Mouse (Mus musculus) layer of hippocampus, postnatal 36 days (tissue): ENCODE measurements around the gene Cpm. TPM values are rescaled to one million over a fixed set of nuclear protein-coding genes. Genes with fewer than 3 reads are reported as not detected.
A peak's percentile ranks its signal among the peaks of the same experiment; 100 is the strongest.
"Not testable (repeated sequence)": the region's sequence is repeated elsewhere in the genome, so short reads cannot be mapped to it uniquely, and the experiment has no call there.

Experiments
- DNase-seq, 2 experiments: peaks; one replicate each; pipeline ENCODE4 v3.0.0; 2022
- total RNA-seq, 2 experiments: library from RNA; stranded (reverse); gene quantifications; 2 replicates each; pipeline ENCODE4 v1.2.3; 2021

Cpm gene
- total RNA-seq, 2 experiments from 2014 or later, result 9.1 to 9.4 TPM

DNA sequence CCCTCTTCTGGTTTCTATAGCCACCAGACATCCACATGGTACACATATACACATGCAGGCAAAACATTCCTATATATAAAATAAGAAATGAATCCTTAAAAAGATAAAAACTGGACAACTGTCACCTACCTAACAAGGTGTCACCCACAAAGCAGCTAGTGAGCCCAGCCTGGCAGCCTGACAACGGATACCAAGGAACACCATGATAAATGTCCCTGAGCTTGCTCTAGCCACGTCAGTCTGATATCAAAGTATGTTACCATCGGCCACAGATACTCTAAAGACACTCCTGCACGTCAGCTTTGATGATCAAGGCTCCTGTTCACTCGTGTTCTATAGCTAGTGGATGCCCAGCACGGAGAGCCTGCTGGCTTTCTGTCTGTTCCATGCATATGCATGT, 77.1 kb downstream of the Cpm start:
- no peak for DNase-seq

DNA sequence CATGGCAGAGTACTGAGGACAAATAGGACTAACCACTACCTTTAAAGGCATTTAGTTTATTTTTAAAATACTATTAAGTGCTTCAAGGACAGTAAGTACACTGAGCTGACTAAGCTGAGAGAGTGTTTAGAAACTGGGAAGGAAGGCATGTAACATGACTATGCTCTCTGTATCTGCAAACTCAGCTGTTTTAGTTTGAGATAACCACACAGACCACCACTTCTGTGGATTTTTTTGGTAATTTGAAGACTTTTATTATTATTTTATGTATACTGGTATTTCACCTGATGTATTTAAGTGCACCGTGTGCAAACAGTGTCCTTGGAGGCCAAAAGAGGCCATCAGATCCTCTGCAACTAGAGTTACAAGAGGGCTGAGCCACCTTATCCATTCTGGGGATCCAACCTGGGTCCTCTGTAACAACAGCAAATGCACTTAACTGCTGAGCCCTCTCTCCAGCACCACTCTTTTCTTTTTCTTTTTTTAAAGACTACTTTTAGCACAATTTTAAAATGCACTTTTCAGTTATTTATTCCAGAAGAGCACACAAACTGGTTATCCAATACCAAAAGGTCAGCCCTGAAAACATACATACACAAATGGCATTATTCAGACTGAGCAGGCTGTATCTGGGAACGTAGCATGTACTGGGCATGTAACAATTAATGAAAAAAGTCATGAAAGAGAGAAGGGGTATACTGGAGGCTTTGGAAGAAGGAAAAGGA, 78.0 kb downstream of the Cpm start:
- no peak for DNase-seq

DNA sequence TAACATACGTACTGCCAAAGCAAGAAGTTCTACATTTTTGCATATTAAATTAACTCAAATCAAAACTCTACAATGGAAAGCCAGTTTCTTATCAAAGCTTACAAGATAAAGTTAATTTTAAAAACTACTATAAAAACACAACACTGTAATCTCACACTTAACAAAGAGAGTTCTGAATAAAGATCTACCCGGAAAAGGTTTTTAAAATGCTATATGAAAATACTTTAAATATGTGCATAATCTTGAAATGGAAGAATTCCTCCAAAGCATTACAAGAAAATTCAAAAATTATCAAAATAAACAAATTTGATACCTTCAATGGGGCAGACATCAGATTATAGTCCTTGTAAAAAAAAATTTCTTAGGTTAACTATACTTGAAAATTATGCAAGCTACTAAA, 79.1 kb downstream of the Cpm start:
- DNase-seq, result no peak

DNA sequence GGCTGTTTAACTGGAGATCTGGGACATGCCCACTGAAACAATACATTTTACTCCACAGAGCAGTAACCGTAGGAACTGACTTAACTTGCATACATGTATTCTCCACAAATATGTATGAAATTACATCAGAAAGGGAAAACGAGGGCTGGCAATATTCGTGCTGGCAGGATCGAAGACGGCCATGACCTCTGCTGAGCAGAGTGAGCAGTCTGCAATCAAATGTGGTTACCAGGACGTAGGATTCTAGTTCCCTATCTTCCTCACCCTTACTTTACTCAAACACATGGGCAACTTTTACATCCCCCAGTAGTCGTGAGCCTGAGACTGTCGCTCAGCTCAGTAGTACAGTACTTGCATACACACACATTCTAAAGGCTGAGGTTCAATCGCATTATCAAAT, 79.6 kb downstream of the Cpm start:
- no peak for DNase-seq

DNA sequence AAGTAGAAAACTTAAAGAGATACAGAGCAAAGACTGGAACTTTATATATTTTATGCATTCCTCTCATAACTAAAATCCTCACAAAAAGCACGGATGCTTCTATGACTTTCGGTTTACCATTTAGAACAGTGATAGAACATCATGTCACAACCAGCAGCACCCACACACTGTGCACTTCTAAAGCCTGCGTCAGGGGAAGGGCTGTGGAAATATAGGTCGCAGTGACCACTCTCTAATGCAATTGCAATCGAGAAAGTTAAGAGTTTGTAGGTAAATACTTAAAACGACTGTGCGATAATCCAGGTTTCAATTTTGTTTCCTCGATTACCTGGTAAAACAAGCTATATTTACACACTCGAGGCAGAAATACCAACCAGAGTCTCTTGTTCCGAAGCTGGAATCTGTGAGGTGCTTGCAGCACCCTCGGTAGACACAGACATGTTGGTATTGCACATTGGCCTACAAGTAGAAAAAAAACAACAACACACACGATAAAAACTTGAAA, 80.1 kb downstream of the Cpm start:
- no peak for DNase-seq

DNA sequence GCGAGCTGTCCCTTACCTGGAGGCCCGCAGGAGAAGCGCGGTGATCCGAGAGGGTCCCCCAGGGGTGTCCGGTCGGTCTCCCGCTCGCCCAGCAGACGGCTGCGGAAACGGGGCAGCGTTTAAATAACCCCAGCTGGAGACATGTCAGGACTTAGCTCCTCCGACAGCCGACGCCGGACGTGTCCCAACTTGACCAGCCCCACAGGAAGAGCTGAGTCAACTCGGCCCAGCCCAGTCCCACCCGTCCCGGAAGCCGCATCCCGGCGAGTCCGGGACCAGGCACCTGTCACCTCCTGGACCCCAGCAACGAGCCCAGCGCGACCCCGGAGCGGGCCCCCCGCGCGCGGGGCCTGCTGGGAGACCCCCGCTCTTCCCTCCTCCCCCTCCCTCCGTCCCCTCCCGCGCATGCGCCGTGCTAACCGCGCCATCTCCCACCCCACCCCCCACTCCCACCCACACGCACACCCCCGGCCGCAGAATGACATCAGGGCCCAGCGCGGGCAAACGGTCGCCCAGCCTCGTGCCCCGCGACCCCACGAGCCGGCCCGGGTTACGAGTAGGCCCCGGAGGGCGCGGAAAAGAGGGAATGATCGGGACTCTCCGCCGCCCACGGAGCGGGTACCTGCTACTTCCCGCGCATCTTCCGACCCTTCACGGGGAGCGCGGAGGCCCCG, 80.8 kb downstream of the Cpm start:
- peak; percentile 73 to 76 for DNase-seq

DNA sequence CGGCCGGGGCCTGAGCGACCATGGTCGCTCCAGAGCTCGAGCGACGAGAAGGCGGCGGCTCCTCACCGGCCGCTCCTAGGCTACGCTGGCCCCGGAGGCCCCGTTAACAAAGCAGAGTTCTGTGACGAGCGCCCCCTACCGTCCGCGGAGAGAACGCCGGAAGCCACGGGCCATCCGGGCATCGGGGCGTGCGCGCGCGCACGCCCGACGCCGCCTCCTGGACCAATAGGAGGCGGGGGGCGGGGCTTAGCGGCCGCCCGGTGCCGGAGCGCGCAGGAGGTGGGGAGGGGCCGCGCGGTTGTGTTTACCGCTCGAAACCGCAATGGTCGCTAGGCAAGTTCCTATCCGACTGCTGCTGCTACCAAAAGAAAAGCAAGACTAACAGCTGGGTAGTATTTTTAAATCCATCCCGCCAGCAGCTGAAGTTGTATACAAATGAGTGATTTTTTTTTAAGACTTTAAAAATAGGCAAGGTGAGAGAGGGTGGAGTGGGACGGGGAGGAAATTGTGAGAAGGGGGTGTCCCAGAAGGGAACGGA, 81.4 kb downstream of the Cpm start, which contains the start of gene Mdm2:
Gene Mdm2, minus strand, starts transcription at position 155 of the 538 bp plus-strand sequence.
- peak; percentile 92 to 95 for DNase-seq

DNA sequence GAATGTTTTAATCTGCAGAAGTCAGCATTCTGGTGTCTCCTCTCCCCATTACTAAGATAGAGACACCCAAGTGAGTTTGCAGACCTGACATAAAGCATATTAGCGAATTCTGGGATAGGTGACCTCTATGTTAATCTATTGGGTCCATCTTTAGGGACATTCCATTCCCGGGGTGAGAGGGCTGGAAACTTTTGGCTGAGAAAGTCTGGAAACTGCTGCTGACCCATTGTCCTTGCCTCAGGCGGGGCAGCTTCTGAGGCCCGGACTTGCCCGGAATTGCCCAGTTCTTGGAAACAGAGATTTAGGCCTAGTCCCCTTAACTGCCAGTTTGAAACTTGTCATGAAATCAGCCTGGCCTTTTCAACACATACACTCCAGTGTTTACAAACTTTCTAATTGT, 82.1 kb downstream of the Cpm start:
- no peak for DNase-seq

DNA sequence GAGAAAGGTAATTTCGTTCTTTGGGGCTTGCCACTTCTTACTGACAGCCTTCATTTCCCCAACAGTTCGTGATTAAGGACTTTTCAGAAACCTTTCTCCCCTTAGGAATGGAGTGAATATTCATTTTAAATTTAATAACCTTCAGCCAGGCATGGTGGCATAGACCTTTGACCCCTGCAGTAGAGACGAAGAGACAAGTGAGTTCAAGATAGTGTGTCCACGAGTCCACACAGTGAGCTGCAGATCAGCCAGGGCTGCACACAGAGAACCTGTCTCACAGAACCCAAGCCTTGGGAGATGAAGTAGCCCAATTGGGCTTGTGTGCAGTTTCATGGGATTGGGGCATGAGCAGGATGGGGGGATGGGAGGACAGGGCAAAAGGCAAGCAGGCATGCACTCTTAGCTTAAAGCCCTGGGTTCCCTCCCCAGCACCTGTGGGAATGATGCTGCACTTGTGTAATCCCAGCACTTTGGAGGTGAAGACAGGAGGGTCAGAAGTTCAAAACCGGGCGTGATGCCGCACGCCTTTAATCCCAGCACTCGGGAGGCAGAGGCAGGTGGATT, 83.0 kb downstream of the Cpm start:
- DNase-seq, result no peak

DNA sequence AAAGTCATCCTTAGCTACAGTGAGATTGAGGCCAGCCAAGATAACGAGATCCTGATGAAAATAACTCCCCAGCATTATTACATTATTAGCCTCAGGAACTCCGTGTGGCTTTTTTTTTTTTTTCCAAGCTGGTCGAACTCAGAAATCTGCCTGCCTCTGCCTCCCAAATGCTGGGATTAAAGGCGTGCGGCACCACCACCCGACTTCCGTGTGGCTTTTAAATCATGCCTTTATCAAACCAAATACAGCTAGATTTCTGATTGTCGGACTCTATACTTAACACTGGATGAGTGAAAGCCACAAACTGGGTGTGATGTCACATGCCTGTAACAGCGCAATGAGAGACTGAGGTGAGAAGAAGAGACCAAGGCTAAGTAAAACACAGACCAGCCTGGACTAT, 83.6 kb downstream of the Cpm start:
- no peak for DNase-seq

DNA sequence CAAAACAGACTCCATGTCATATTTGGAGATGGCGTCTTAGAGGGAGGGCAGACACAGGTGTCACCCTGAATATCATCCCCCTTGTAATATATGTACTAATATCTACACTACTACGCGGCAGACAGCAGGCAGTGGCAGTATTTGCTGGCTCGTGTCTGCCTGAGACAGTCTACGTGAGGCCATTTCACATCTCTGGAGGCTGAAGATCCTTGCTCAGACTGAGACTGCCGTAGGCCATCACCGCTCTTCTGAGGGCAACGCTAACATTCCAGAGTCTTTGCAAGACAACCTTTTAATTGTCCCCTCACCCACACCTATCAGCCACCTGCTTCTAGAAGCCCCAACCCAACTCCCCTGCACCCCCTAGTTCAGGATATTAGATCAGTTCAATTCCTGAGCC, 84.2 kb downstream of the Cpm start:
- DNase-seq, result no peak

DNA sequence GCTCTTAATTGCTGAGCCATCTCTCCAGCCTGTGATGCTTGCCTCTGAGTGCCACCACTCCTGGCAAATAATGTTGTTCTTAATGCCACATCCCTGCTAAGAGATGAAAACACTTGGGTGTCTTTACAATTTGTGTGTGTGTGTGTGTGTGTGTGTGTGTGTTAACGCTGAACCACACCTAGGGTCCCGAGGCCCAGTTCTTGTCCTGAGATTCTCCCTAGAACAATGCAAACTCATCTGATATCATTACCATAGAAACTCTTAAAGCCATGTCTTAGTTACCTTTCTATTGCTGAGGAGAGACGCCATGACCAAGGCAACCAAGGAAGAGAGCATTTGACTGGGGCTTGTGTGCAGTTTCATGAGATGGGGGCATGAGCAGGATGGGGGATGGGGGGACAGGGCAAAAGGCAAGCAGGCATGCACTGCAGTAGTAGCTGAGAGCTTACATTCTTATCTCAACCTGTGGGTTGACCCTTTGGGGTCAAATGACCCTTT, 84.8 kb downstream of the Cpm start:
- no peak for DNase-seq

DNA sequence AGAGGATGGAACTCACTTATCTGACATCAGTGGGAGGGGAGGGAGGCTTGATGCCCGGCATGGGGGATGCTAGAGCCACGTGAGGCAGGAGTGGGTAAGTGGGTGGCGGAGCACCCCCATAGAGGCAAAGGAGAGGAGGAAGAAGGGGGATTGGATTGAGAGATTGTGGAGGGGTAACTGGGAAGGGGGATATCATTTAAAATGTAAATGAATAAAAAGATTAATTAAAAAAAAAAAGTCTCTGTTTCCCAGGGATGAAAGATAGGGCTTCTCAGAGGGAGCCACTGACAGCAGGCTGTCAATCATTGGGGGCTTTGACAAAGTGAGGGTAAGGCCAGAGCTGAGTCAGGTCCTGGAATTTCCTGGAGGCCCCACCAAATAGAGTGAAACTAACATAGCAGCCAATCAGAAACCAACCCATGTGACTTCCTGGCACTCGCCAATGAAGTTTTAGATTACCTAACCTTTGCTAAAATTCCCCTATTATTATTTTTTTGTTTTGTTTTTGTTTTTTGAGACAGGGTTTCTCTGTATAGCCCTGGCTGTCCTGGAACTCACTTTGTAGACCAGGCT, 85.7 kb downstream of the Cpm start:
- DNase-seq, result no peak

DNA sequence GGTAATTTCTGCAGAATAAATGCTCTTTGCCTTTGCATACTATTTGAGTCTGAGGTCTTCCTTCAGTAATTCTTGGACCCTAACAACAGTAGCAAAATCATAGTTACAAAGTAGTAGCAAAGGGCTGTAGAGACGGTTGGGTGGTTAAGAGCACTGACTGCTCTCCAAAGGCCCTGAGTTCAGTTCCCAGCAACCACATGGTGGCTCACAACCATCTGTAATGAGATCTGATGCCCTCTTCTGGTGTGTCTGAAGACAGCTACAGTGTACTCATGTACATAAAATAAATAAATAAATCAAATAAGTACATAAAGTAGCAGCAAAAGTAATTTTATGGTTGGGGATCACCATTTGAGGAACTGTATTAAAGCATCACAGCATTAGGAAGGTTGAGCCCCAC, 86.4 kb downstream of the Cpm start:
- not testable (repeated sequence) for DNase-seq

DNA sequence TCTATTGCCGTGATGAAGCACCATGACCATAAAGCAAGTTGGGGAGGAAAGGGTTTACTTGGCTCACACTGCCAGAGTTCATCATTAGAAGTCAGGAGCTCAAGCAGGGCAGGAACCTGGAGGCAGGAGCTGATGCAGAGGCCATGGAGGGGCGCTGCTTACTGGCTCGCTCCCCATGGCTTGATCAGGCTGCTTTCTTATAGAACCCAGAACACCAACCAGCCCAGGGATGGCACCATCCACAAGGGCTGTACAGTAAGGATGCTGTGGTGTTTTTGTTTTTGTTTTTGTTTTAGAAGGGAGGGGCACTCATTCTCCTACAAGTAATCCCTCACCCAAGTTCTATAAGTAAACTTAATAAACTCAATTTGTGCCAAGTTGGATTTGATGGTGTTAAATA, 87.4 kb downstream of the Cpm start:
- no peak for DNase-seq

DNA sequence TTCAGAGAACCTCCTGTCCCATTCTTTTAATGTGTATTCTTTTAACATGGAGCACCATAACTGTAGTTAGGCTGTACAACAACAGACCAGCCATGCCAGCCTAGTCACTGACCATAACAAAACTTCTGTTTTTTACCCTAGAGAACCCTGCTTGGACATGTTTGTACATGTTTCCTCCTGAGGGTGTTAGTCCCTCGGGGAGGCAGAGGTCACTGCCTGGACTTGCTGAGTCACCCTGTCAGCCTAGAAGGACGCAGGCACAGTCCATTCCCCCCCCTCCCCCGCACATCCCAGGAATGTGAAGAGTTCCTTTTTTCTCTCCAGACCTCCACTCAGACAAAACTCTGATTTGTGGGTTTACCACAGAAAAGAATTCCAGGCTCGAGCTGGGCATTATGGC, 88.3 kb downstream of the Cpm start:
- no peak for DNase-seq

DNA sequence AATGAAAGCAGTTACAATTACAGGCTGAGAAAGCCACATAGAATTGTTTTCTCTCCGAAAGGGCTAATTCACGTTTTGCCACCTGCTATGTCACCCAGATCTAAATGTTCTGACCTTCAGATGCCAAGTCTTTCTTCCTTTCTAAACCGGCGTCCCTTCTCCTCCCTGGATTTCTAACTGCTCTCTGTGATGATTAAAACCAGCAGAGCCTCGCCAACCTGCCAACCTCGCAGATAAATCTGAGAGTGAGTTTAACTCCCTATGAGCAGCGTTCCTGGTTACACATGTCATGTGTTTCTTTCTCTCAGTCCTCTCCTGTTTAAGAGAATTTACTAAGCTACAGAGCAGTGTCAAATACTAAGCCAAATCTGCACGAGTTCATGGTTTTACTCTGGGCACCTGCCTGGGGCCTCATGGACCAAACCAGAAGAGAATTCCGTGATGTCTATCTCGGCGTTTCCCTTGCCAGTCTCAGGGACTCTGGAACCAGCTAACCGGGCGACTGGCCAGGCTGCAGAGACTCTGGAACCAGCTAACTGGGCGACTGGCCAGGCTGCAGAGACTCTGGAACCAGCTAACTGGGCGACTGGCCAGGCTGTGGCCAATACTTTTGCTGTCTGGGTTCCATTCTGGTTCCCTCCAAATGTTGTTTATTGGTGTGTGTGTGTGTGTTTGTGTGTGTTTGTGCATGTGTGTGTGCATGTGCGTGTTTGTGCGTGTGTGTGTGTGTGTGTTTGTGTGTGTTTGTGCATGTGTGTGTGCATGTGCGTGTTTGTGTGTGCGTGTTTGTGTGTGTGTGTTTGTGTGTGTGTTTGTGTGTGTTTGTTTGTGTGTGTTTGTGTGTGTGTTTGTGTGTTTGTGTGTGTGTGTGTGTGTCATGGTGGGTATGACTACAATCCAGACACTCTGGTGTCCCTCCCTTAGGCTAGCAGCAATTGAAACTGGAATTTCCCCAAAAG, 89.1 kb downstream of the Cpm start:
- peak in 1 of 2 experiments; percentile 30 for DNase-seq

DNA sequence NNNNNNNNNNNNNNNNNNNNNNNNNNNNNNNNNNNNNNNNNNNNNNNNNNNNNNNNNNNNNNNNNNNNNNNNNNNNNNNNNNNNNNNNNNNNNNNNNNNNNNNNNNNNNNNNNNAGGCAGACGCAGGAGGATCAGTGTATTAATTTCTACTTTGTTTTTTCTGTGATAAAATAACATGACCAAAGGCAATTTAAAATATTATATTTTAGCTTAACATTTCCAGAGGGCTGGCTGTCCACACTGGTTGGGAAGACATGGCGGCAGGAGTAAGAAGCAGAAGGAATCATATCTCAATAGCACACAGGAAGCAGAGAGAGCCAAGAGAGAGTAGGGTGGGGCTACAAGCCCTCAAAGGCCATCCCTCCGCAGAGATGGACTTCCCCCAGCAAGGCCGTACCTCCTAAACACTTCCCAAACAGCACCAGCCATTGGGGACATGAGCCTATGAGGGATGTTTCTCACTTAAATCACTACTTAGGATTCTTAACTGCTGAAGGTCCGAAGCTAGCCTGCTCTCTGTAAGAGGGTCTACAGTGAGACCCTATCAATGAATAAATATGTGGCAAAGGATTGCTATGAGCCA, 94.9 kb downstream of the Cpm start:
- DNase-seq, result no peak

DNA sequence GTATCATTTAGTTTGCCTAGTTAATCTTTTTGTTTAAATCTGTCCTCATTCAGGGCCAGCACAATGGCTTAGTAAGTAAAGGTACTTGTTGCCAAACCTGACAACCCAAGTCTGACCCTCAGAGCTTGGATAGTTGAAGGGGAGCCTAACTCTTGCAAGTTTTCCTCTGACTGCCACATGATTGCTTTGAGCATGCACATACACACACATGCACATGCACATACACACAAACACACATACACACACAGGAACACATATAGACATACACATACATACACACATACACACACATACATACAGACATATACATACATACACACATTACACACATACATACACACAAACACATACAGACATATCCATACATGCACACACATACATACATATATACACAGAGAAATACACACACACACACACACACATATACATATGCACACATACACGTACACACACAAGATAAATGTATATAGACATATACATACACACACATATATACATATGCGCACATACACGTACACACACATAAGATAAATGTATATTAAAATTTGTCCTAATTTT, 95.6 kb downstream of the Cpm start:
- no peak for DNase-seq

DNA sequence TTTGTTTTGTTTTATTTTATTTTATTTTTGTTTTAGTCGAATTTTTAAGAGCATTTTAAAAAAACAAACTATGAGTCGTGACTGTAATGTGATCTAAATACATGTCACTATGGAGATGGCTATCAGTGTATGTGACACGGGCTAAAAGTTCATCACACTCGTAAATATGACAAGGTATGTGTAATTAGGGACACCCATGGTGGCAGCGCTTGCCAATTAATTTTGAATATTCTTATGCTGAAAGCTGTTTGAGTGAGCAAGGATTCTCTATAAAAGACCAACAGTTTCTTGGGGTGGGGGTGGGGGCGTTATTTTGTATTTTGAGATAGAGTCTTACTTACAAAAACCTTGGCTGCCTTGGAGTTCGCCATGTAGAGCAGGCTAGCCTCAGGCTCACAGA, 96.4 kb downstream of the Cpm start:
- DNase-seq, result no peak

DNA sequence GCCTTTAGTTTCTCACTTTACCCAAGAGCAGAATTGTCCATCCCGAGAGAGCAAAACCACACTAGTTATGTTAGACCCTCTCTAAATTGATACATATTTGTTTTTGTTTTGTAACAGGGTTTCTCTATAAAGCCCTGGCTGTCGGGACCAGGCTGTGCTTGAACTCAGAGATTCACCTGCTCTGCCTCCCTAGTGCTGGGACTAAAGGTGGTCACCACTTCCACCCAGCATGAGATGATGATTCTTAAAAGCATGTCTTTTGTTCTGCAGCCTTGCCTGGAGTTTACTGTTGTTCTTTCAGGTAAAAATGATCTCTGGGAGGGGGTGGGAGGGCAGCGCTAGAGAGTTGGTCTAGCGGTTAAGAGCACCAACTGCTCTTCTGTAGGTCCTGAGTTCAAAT, 97.0 kb downstream of the Cpm start:
- no peak for DNase-seq
